Mouse (Mus musculus) embryonic fibroblast, embryonic 13.5 days (primary cell): ENCODE results near the gene Ttyh2.

Source experiments
- CTCF ChIP-seq: IDR thresholded peaks from 2 replicates; pipeline ENCODE4 v1.5.1; 2011; ENCODE audit warnings: mild to moderate bottlenecking, control low read depth, low read length, moderate library complexity, borderline replicate concordance; ENCODE audit not compliant: insufficient read depth
- POLR2A ChIP-seq: IDR thresholded peaks from 2 replicates; pipeline ENCODE4 v1.6.1; 2011; ENCODE audit warnings: low read depth, mild to moderate bottlenecking, control low read depth, low read length, moderate library complexity

DNA sequence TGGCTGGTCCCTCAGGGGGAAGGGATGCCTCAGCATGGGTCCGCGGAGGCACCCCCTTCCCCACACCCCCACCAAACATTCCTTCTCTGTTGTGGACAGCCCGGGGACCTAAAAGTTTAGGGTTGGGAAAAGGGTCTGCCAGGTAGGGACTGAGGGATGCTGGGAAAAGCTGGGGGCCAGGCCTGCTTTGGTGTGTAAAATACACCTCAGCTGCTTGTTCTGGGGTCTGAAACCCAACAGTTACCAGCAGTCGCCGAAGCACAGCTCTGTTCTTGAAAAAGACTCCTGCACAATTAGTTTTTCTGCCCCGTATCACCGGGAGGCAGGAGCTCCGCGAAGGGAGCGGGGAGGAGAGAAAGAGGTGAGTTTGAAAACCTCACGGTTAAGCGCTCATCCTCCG lies 8.4 kb upstream of the Ttyh2 start:
- no peak for TF ChIP-seq CTCF
- no peak for TF ChIP-seq POLR2A
